Mouse (Mus musculus): ENCODE results near the gene 6430550D23Rik. TPM values are rescaled to one million over a fixed set of nuclear protein-coding genes. Genes with fewer than 3 reads are reported as not detected.

6430550D23Rik gene
- polyA plus RNA-seq, 1 experiment = 0.29 TPM

DNA sequence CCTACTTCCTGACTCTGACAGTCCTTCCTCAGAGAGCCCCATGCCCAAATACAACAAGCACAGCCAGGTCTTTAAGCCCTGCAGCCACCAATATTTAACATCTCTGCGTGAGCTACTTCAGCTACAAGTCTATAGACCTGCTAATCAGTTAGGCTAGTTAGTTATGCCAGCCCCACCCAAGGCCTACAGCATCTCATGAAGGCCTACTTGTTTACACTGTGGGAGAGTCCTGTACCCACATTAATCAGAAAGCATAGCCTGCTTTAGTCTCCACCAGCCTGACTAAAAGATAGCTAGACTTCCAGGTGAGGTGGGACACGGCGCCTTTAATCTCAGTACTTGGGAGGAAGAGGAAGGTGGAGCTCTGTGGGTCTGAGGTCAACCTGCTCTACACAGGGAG, 31.6 kb upstream of the 6430550D23Rik start:
- H3K27me3 ChIP-seq (ENCODE audit: control insufficient read depth, insufficient read depth, insufficient read length) = peaks cover 37% of the 10 kb centered on the region
- H3K4me2 ChIP-seq (ENCODE audit: low read depth) = no peak overlapping the region
- no peaks in the 10 kb centered on the region for H3K36me3 ChIP-seq (ENCODE audit: control insufficient read depth, insufficient read depth)
- H3ac ChIP-seq (ENCODE audit: control insufficient read depth, insufficient read length) = no peak overlapping the region
- H3K79me2 ChIP-seq (ENCODE audit: control insufficient read depth, insufficient read depth) = no peaks in the 10 kb centered on the region
- TF ChIP-seq CEBPB (IDR thresholded peaks at IDR 0.05; ENCODE audit: insufficient read depth, poor library complexity, severe bottlenecking) (no peak), MYOD1 (IDR thresholded peaks at IDR 0.05; ENCODE audit: control insufficient read depth in 1 of 3, insufficient read length in 2 of 3, low read depth in 2 of 3) (no peak), TCF12 (IDR thresholded peaks at IDR 0.05; ENCODE audit: insufficient read depth, poor library complexity, severe bottlenecking) (no peak), POLR2AphosphoS2 (IDR thresholded peaks at IDR 0.05; ENCODE audit: insufficient read length, low read depth) (no peak), MYOG (IDR thresholded peaks at IDR 0.05; ENCODE audit: control insufficient read depth in 1 of 3, insufficient read depth in 1 of 3, insufficient read length in 2 of 3, low read depth in 2 of 3) (no peak), E2F4 (IDR thresholded peaks at IDR 0.05; ENCODE audit: insufficient read depth) (no peak), MAX (IDR thresholded peaks at IDR 0.05; ENCODE audit: low read depth) (no peak), REST (IDR thresholded peaks at IDR 0.05; ENCODE audit: insufficient read depth, insufficient read length) (no peak), POLR2A (IDR thresholded peaks at IDR 0.05; ENCODE audit: insufficient read length, low read depth) (no peak), USF1 (IDR thresholded peaks at IDR 0.05; ENCODE audit: low read depth) (no peak), SRF (IDR thresholded peaks at IDR 0.05; ENCODE audit: control insufficient read depth, insufficient read length, low read depth) (no peak), TCF3 (IDR thresholded peaks at IDR 0.05; ENCODE audit: insufficient read length, low read depth) (no peak)
- no peak overlapping the region for H3K4me3 ChIP-seq

DNA sequence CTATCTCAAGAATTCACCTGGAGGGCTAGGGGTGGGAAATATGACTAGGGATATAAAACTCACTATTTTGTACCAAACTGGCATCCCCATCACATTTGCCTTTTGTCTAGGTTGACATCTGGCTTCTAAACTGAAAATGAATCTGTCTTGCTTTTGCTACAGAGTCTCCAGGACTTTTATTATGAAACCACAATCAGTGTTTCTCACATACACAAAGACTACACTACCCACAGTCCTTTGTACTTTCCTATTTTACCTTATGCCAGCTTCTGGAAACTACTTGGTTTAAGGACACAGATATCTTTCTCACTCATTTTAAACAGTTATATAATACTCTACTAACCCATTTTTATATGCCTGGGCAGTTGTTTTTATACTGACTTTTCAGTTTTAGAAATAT, 17.7 kb upstream of the 6430550D23Rik start:
- Histone ChIP-seq H3ac (ENCODE audit: control insufficient read depth, insufficient read length) (no peak overlapping the region), H3K79me2 (ENCODE audit: control insufficient read depth, insufficient read depth) (no peaks in the 10 kb centered on the region), H3K4me2 (ENCODE audit: low read depth) (no peak overlapping the region), H3K27me3 (ENCODE audit: control insufficient read depth, insufficient read depth, insufficient read length) (no peaks in the 10 kb centered on the region), H3K4me3 (no peak overlapping the region), H3K36me3 (ENCODE audit: control insufficient read depth, insufficient read depth) (no peaks in the 10 kb centered on the region)
- no peak for TF ChIP-seq USF1 (IDR thresholded peaks at IDR 0.05; ENCODE audit: low read depth)
- TF ChIP-seq POLR2AphosphoS2 (IDR thresholded peaks at IDR 0.05; ENCODE audit: insufficient read length, low read depth) = no peak
- TF ChIP-seq E2F4 (IDR thresholded peaks at IDR 0.05; ENCODE audit: insufficient read depth) = no peak
- TF ChIP-seq TCF12 (IDR thresholded peaks at IDR 0.05; ENCODE audit: insufficient read depth, poor library complexity, severe bottlenecking) = no peak
- TF ChIP-seq MYOD1 (IDR thresholded peaks at IDR 0.05; ENCODE audit: control insufficient read depth in 1 of 3, insufficient read length in 2 of 3, low read depth in 2 of 3) = no peak
- no peak for TF ChIP-seq MYOG (IDR thresholded peaks at IDR 0.05; ENCODE audit: control insufficient read depth in 1 of 3, insufficient read depth in 1 of 3, insufficient read length in 2 of 3, low read depth in 2 of 3)
- no peak for TF ChIP-seq MAX (IDR thresholded peaks at IDR 0.05; ENCODE audit: low read depth)
- no peak for TF ChIP-seq POLR2A (IDR thresholded peaks at IDR 0.05; ENCODE audit: insufficient read length, low read depth)
- no peak for TF ChIP-seq SRF (IDR thresholded peaks at IDR 0.05; ENCODE audit: control insufficient read depth, insufficient read length, low read depth)
- no peak for TF ChIP-seq TCF3 (IDR thresholded peaks at IDR 0.05; ENCODE audit: insufficient read length, low read depth)

DNA sequence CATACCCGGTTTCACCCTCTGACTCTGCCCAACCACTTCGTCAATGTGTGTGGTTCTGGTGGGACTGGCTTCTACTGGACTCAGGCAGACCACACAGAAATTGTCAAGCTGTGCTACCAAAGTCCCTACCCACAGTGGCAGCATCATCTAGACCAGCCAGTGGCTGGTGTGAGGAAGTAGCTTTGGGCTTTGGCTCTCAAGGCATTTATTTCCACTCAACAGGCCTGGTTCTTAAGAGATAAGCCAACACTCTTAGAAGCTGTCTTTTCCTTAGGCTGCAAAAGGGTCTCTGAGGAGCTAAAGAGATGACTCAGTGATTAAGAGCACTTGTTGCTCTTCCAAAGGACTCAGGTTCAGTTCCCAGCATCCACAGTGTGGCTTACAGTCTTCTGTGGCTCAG, 14.0 kb upstream of the 6430550D23Rik start:
- H3K27me3 ChIP-seq (ENCODE audit: control insufficient read depth, insufficient read depth, insufficient read length) = no peaks in the 10 kb centered on the region
- H3K36me3 ChIP-seq (ENCODE audit: control insufficient read depth, insufficient read depth) = no peaks in the 10 kb centered on the region
- H3K4me2 ChIP-seq (ENCODE audit: low read depth) = no peak overlapping the region
- no peak for TF ChIP-seq MYOD1 (IDR thresholded peaks at IDR 0.05; ENCODE audit: control insufficient read depth in 1 of 3, insufficient read length in 2 of 3, low read depth in 2 of 3)
- TF ChIP-seq TCF12 (IDR thresholded peaks at IDR 0.05; ENCODE audit: insufficient read depth, poor library complexity, severe bottlenecking) = no peak
- no peak for TF ChIP-seq POLR2A (IDR thresholded peaks at IDR 0.05; ENCODE audit: insufficient read length, low read depth)
- TF ChIP-seq REST (IDR thresholded peaks at IDR 0.05; ENCODE audit: insufficient read depth, insufficient read length) = no peak
- no peak for TF ChIP-seq MYOG (IDR thresholded peaks at IDR 0.05; ENCODE audit: control insufficient read depth in 1 of 3, insufficient read depth in 1 of 3, insufficient read length in 2 of 3, low read depth in 2 of 3)
- TF ChIP-seq E2F4 (IDR thresholded peaks at IDR 0.05; ENCODE audit: insufficient read depth) = no peak
- no peak for TF ChIP-seq POLR2AphosphoS2 (IDR thresholded peaks at IDR 0.05; ENCODE audit: insufficient read length, low read depth)
- no peak for TF ChIP-seq USF1 (IDR thresholded peaks at IDR 0.05; ENCODE audit: low read depth)
- TF ChIP-seq SRF (IDR thresholded peaks at IDR 0.05; ENCODE audit: control insufficient read depth, insufficient read length, low read depth) = no peak
- no peak for TF ChIP-seq TCF3 (IDR thresholded peaks at IDR 0.05; ENCODE audit: insufficient read length, low read depth)
- no peak for TF ChIP-seq MAX (IDR thresholded peaks at IDR 0.05; ENCODE audit: low read depth)
- TF ChIP-seq CEBPB (IDR thresholded peaks at IDR 0.05; ENCODE audit: insufficient read depth, poor library complexity, severe bottlenecking) = no peak
- no peaks in the 10 kb centered on the region for H3K79me2 ChIP-seq (ENCODE audit: control insufficient read depth, insufficient read depth)
- H3K4me3 ChIP-seq = no peak overlapping the region
- no peak overlapping the region for H3ac ChIP-seq (ENCODE audit: control insufficient read depth, insufficient read length)

DNA sequence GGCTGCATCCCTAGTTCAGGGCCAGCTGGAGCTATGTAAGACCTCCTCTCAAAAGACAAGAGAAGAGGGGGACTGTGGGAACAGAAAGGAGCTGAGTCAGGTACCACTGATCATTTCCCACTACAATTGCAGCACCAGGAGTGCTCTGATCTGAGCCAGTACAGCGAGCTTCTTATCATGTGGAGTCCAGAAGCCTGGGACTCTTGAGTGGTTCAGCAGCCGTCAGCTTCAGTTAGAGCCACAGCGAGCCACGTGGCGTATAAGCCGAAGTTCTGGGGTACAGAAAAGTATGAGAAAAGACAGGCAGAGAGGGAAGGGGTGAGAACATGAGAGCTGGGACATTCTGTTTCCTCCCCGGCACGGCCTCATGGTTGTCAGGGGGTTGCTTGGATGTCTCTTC, 13.4 kb upstream of the 6430550D23Rik start:
- no peak for TF ChIP-seq MYOD1 (IDR thresholded peaks at IDR 0.05; ENCODE audit: control insufficient read depth in 1 of 3, insufficient read length in 2 of 3, low read depth in 2 of 3)
- TF ChIP-seq CEBPB (IDR thresholded peaks at IDR 0.05; ENCODE audit: insufficient read depth, poor library complexity, severe bottlenecking) = no peak
- TF ChIP-seq MYOG (IDR thresholded peaks at IDR 0.05; ENCODE audit: control insufficient read depth in 1 of 3, insufficient read depth in 1 of 3, insufficient read length in 2 of 3, low read depth in 2 of 3) = no peak
- no peak for TF ChIP-seq E2F4 (IDR thresholded peaks at IDR 0.05; ENCODE audit: insufficient read depth)
- TF ChIP-seq TCF3 (IDR thresholded peaks at IDR 0.05; ENCODE audit: insufficient read length, low read depth) = no peak
- no peak for TF ChIP-seq POLR2A (IDR thresholded peaks at IDR 0.05; ENCODE audit: insufficient read length, low read depth)
- TF ChIP-seq REST (IDR thresholded peaks at IDR 0.05; ENCODE audit: insufficient read depth, insufficient read length) = no peak
- TF ChIP-seq TCF12 (IDR thresholded peaks at IDR 0.05; ENCODE audit: insufficient read depth, poor library complexity, severe bottlenecking) = no peak
- no peak for TF ChIP-seq USF1 (IDR thresholded peaks at IDR 0.05; ENCODE audit: low read depth)
- no peak for TF ChIP-seq POLR2AphosphoS2 (IDR thresholded peaks at IDR 0.05; ENCODE audit: insufficient read length, low read depth)
- TF ChIP-seq SRF (IDR thresholded peaks at IDR 0.05; ENCODE audit: control insufficient read depth, insufficient read length, low read depth) = no peak
- no peak for TF ChIP-seq MAX (IDR thresholded peaks at IDR 0.05; ENCODE audit: low read depth)
- Histone ChIP-seq H3K36me3 (ENCODE audit: control insufficient read depth, insufficient read depth) (no peaks in the 10 kb centered on the region), H3ac (ENCODE audit: control insufficient read depth, insufficient read length) (no peak overlapping the region), H3K4me3 (no peak overlapping the region), H3K4me2 (ENCODE audit: low read depth) (no peak overlapping the region), H3K27me3 (ENCODE audit: control insufficient read depth, insufficient read depth, insufficient read length) (no peaks in the 10 kb centered on the region), H3K79me2 (ENCODE audit: control insufficient read depth, insufficient read depth) (no peaks in the 10 kb centered on the region)
